Mouse (Mus musculus) pancreas, adult 10 weeks (tissue): ENCODE data around the gene Prdx3. TPM values are rescaled to one million over a fixed set of nuclear protein-coding genes. Genes with fewer than 3 reads are reported as not detected.

Source experiments
- polyA plus RNA-seq: library from polyadenylated mRNA; stranded (reverse); fragments of 350-450 nt; fragmentation: Illumina TruSeq; extraction: RNeasy Lipid Tissue Mini Kit (QIAGEN cat#74804); gene quantifications from one replicate; pipeline ENCODE4 v1.2.3, GENCODE M21; 2015; ENCODE audit warnings: low read depth, low replicate concordance; ENCODE audit not compliant: insufficient read depth

The Prdx3 gene
- polyA plus RNA-seq = 15.9 TPM

DNA sequence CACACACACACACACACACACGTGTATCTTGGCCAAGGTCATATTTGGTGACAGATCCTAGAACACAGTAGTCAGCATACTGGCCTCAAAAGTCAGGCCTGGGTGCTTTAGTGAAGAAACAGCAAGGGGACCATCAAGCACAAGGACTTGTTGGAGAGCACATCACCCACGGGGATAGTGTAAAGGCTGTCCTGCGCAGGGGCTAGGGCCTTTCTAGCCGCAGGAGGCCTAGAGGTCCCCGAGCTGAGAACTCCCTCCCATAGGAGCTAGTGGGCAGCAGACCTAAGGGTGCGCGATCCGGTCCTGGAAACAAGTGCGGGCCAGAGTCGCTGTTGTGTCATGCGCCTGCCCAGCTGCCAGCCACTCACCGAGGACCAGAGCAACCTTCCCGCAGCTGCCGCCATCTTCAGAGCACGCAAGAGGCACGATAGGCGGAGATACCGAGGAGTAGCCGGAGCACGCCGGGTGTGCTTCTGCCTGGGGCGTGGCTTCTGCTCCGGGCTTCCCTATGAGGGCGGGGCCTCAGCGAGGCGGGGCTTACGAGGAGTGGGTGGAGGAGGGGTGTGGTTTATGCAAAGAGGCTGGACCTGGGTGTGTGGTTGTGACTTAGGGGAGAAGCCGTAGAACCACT is at the start of gene Prdx3:
Gene Prdx3, minus strand, starts transcription at position 493 of the 631 bp plus-strand sequence.

GRCm38 (mm10) chr19:60889714-60890315 is 15.5 kb upstream of the Prdx3 start, which contains the start of gene Grk5:
TSS of gene Grk5 (plus strand) at chr19:60889749.

DNA sequence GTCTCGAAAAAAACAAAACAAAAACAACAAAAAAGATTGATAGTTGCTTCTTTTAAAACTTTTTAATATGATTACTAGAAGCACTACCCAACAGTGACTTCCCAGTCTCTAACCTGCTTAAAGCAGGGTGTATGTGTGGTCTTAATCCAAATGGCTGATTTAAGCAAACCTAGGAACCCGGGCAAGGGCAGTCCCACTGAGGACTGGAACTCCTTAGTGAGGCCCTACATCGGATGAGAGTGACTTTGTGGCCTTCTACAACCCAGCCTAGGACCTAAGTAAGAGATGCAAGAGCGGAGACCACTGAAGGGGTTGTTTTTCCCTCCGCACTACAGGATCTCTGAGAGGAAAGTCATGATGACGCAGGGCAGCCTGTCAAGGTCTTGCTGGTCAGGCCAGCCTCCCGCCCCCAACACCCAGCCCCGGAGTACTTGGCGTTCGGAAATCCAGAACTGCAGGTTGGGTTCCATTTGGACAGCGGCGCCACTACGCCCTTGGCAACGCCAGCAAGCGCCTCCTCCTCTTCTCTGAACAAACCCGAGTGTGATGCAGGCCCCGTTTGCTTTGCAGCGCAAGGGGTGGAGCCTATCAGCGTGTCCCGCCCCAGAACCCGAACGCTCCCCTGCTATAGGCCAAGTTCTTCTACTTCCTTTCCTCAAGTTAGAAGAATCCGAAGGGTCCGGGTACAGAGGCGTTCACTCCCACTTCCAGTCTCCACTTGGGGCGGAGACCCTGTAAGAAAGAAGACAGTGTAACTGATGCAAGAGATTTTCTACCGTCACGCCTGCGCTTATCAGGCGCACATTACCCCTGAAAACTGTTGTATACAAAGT is 13.3 kb downstream of the Prdx3 start, which contains the start of gene Sfxn4:
Gene Sfxn4, minus strand, starts transcription at position 612 of the 833 bp plus-strand sequence.

Other genes with a start within 250 kb of the Prdx3 start
- 0.20 TPM for gene Nanos1, start 118.6 kb downstream of the Prdx3 start, polyA plus RNA-seq
- gene Eif3a, start 83.9 kb downstream of the Prdx3 start, polyA plus RNA-seq = 51.6 TPM
- gene Fam45a, start 63.0 kb downstream of the Prdx3 start, polyA plus RNA-seq = 5.9 TPM
- gene Sfxn4, start 13.1 kb downstream of the Prdx3 start, polyA plus RNA-seq = 1.5 TPM
- gene Grk5, start 15.2 kb upstream of the Prdx3 start, polyA plus RNA-seq = 5.2 TPM